In genomic region chr8:110711271-110711934, GRCm38 (mm10) we compare ENCODE assay signal across 8 mouse cellular contexts. TPM values are rescaled to one million over a fixed set of nuclear protein-coding genes. Genes with fewer than 3 reads are reported as not detected.
DNase-seq lines count a peak whose midpoint lies in the region; ATAC-seq and TF ChIP-seq lines count a peak whose summit lies in the region.
"Had no signal": no experiment of that assay in that cellular context is flagged by ENCODE, and none has a peak within 500 bp of the region (broad histone marks: within the 10 kb centered on the region; RNA-seq: fewer than 3 reads in every experiment).

No protein-coding gene starts in this region.

- no peaks in the 10 kb centered on the region for H3K9me3 ChIP-seq in embryonic facial prominence, embryonic 10.5 days
- no peaks in the 10 kb centered on the region for H3K9me3 ChIP-seq in intestine, postnatal 0 days (ENCODE audit: control insufficient read depth)

- H3K36me3 ChIP-seq in embryonic facial prominence, embryonic 10.5 days (replicated peaks) = peaks cover 77% of the 10 kb centered on the region
- H3K36me3 ChIP-seq in intestine, postnatal 0 days (ENCODE audit: control insufficient read depth, insufficient read depth) = peaks cover 44% of the 10 kb centered on the region

- no peak for DNase-seq in embryonic facial prominence, embryonic 10.5 days (ENCODE audit: low spot score)
- DNase-seq in heart, adult 8-10 months (ENCODE audit: low spot score) = peak; percentile 73
- no peak for DNase-seq in lung, adult 2 months
- DNase-seq in layer of hippocampus, postnatal 25 days (ENCODE audit: extremely low spot score in 1 of 2, low spot score in 1 of 2) = no peak
- no peak for DNase-seq in frontal cortex, postnatal 36 days (ENCODE audit: low spot score in 2 of 2)

- WGBS in embryonic facial prominence, embryonic 10.5 days = 77% methylated on average over 13 of the region's 13 CpGs
- WGBS in intestine, postnatal 0 days = 81% methylated on average over 13 of the region's 13 CpGs
- 36% methylated on average over 13 of the region's 13 CpGs for WGBS in lung, adult 2 months

- TF ChIP-seq POLR2A in lung, adult 2 months (IDR thresholded peaks at IDR 0.05; ENCODE audit: borderline replicate concordance, extremely low read depth, low read depth, low read length) = peak; percentile 33; the same call in 1 of the 2 replicates

- H3K27me3 ChIP-seq in embryonic facial prominence, embryonic 10.5 days (replicated peaks; ENCODE audit: low read depth, poor library complexity, severe bottlenecking) = no peaks in the 10 kb centered on the region
- H3K27me3 ChIP-seq in intestine, postnatal 0 days (replicated peaks; ENCODE audit: control insufficient read depth, insufficient read depth, low read length) = no peaks in the 10 kb centered on the region

- H3K4me3 ChIP-seq in embryonic facial prominence, embryonic 10.5 days = no peak overlapping the region
- H3K4me3 ChIP-seq in intestine, postnatal 0 days (ENCODE audit: low read depth, low read length) = no peak overlapping the region
- no peak overlapping the region for H3K4me3 ChIP-seq in lung, adult 2 months (replicated peaks; ENCODE audit: extremely low read depth, low read depth, low read length)
- H3K4me3 ChIP-seq: erythroblast, embryonic 14.5 days had no signal

- peaks cover 36% of the 10 kb centered on the region for H3K4me1 ChIP-seq in embryonic facial prominence, embryonic 10.5 days
- 0 out of 2 replicates have a peak, but pooled peaks cover 2% of the 10 kb centered on the region for H3K4me1 ChIP-seq in intestine, postnatal 0 days (replicated peaks; ENCODE audit: control insufficient read depth, insufficient read depth, low read length)
- peaks cover 17% of the 10 kb centered on the region for H3K4me1 ChIP-seq in lung, adult 2 months (ENCODE audit: control insufficient read depth, insufficient read depth, low read length)

- H3K27ac ChIP-seq in embryonic facial prominence, embryonic 10.5 days (replicated peaks) = 0 out of 2 replicates have a peak overlapping the region, but pooled peaks have one; percentile 52
- H3K27ac ChIP-seq in intestine, postnatal 0 days (ENCODE audit: low read depth, low read length) = peak overlapping the region; percentile 9; the same call in 1 of the 2 replicates

- no peak overlapping the region for H3K4me2 ChIP-seq in intestine, postnatal 0 days (replicated peaks; ENCODE audit: low read depth)

- no peak for ATAC-seq in intestine, postnatal 0 days
- ATAC-seq in CD4-positive, CD25-positive, alpha-beta regulatory T cell, adult 4 months = no peak

- TF ChIP-seq CTCF in intestine, postnatal 0 days (IDR thresholded peaks at IDR 0.05; ENCODE audit: low read depth) = 0 out of 2 replicates have a peak, but pooled peaks have one; percentile 17
- no peak for TF ChIP-seq CTCF in lung, adult 2 months (IDR thresholded peaks at IDR 0.05; ENCODE audit: insufficient read depth, low read length)

- no peak overlapping the region for H3K9ac ChIP-seq in intestine, postnatal 0 days (ENCODE audit: low read depth, low read length)

RNA-seq across cellular contexts. Expression of gene Mtss1l, which starts 9.9 kb away (rescaled TPM):
- polyA plus RNA-seq in embryonic facial prominence, embryonic 10.5 days (2016; fragmentation: Nextera tagmentation; extraction: Ambion mirVana) = 6.6 and 7.2 TPM in 2 replicates
- 10 to 100 TPM; 37.7 to 46.3 (median 39.9) TPM for total RNA-seq in heart, adult 8-10 months (2022)
- 4.2 and 4.4 TPM in 2 replicates for polyA plus RNA-seq in intestine, postnatal 0 days (2015; fragmentation: Nextera tagmentation; extraction: Ambion mirVana)
- 120 and 125 TPM in 2 replicates for polyA plus RNA-seq in lung, adult 2 months (2012; rRNA removed)
- not detected for polyA plus RNA-seq in CD4-positive, CD25-positive, alpha-beta regulatory T cell, adult 4 months (2017; shearing (Covaris generic))
- 100 to 1,000 TPM; 206 to 252 TPM for total RNA-seq in layer of hippocampus, postnatal 25 days (2021)

Comparison
In these comparisons a context has a peak if more than half of its experiments do, and no peak if none do; other contexts are left out.
1. RNA of gene Mtss1l, which starts 9.9 kb away (polyA plus RNA-seq): 120 to 125 TPM in lung, adult 2 months; 6.6 to 7.2 TPM in embryonic facial prominence, embryonic 10.5 days, 4.2 to 4.4 TPM in intestine, postnatal 0 days and not detected in CD4-positive, CD25-positive, alpha-beta regulatory T cell, adult 4 months; every median in the first group is over 10 times any median in the second.